Mouse (Mus musculus) olfactory bulb, adult 2 months (tissue): ENCODE data around the gene Adcy2. TPM values are rescaled to one million over a fixed set of nuclear protein-coding genes. Genes with fewer than 3 reads are reported as not detected.

ENCODE experiments used
- H3K27ac ChIP-seq: fragments of 200-500 bp; 2 replicates; pipeline ENCODE4 v1.5.1; 2012; ENCODE audit warnings: low read depth, low read length; ENCODE audit not compliant: insufficient read depth
- H3K4me1 ChIP-seq: fragments of 200-500 bp; 2 replicates; pipeline ENCODE4 v1.6.1; 2012; ENCODE audit warnings: low read length; ENCODE audit not compliant: control insufficient read depth, insufficient read depth
- H3K4me3 ChIP-seq: fragments of 200-500 bp; 2 replicates; pipeline ENCODE4 v1.5.1; 2012; ENCODE audit warnings: mild to moderate bottlenecking, low read depth, low read length, moderate library complexity; ENCODE audit not compliant: insufficient read depth
- CTCF ChIP-seq: fragments of 200-500 bp; IDR thresholded peaks from 2 replicates; pipeline ENCODE4 v1.5.1; 2012; ENCODE audit warnings: low read depth, mild to moderate bottlenecking, low read length, moderate library complexity; ENCODE audit not compliant: insufficient read depth
- POLR2A ChIP-seq: fragments of 200-500 bp; IDR thresholded peaks from 2 replicates; pipeline ENCODE4 v1.6.1; 2012; ENCODE audit warnings: mild to moderate bottlenecking, low read depth, low read length, moderate library complexity; ENCODE audit not compliant: insufficient read depth
- WGBS: fragments of 180-500 bp; shearing (Covaris S2); methylation state at CpG from one replicate; pipeline ENCODE4 v1.1.7; 2018; 5-methylcytosine and 5-hydroxymethylcytosine counted together
- polyA plus RNA-seq: library from polyadenylated mRNA; stranded (reverse); fragments of >200 nt; gene quantifications from 2 replicates; pipeline ENCODE4 v1.2.4, GENCODE M21; 2012; ENCODE audit warnings: low replicate concordance; ENCODE audit not compliant: missing spikeins, insufficient read depth, insufficient read length

The Adcy2 gene
- polyA plus RNA-seq, 1 experiment, result not detected

GRCm38 (mm10) chr13:68928469-68928868 is 70.9 kb downstream of the Adcy2 start:
- TF ChIP-seq POLR2A, result no peak
- no peak for TF ChIP-seq CTCF
- Histone ChIP-seq H3K27ac (no peak overlapping the region), H3K4me1 (peaks cover 13% of the 10 kb centered on the region; the same call in 1 of the 2 replicates), H3K4me3 (no peak overlapping the region)
- 78% methylated on average over 6 of the region's 6 CpGs for WGBS

GRCm38 (mm10) chr13:68913666-68914288 is 85.6 kb downstream of the Adcy2 start:
- Histone ChIP-seq H3K4me1 (no peaks in the 10 kb centered on the region; the same call in 1 of the 2 replicates), H3K4me3 (no peak overlapping the region), H3K27ac (no peak overlapping the region)
- WGBS, result 61% methylated on average over 11 of the region's 11 CpGs
- TF ChIP-seq CTCF (no peak), POLR2A (no peak)

GRCm38 (mm10) chr13:68906667-68907066 is 92.7 kb downstream of the Adcy2 start:
- no peak for TF ChIP-seq CTCF
- TF ChIP-seq POLR2A, result no peak
- WGBS, result 82% methylated on average over 1 of the region's 1 CpGs
- Histone ChIP-seq H3K27ac (no peak overlapping the region), H3K4me3 (no peak overlapping the region), H3K4me1 (no peaks in the 10 kb centered on the region)

- no peak overlapping the region for H3K4me3 ChIP-seq
- TF ChIP-seq CTCF (no peak), POLR2A (no peak)
- 95% methylated on average over 1 of the region's 1 CpGs for WGBS
- H3K4me1 ChIP-seq, result no peaks in the 10 kb centered on the region
- no peak overlapping the region for H3K27ac ChIP-seq
Observed at GRCm38 (mm10) chr13:68902708-68903107, 96.6 kb downstream of the Adcy2 start.

GRCm38 (mm10) chr13:68889929-68890593 is 109.3 kb downstream of the Adcy2 start:
- H3K27ac ChIP-seq, result no peak overlapping the region
- WGBS, result 66% methylated on average over 9 of the region's 9 CpGs
- H3K4me1 ChIP-seq, result peaks cover 4% of the 10 kb centered on the region
- no peak for TF ChIP-seq CTCF
- H3K4me3 ChIP-seq, result no peak overlapping the region

GRCm38 (mm10) chr13:68868776-68869175 is 130.6 kb downstream of the Adcy2 start:
- TF ChIP-seq POLR2A, result no peak
- TF ChIP-seq CTCF, result no peak
- no peak overlapping the region for H3K27ac ChIP-seq
- WGBS, result 90% methylated on average over 6 of the region's 6 CpGs
- no peaks in the 10 kb centered on the region for H3K4me1 ChIP-seq
- no peak overlapping the region for H3K4me3 ChIP-seq

- TF ChIP-seq CTCF (no peak), POLR2A (no peak)
- WGBS, result 47% methylated on average over 1 of the region's 1 CpGs
- Histone ChIP-seq H3K4me3 (no peak overlapping the region), H3K27ac (no peak overlapping the region), H3K4me1 (no peaks in the 10 kb centered on the region)
Observed at GRCm38 (mm10) chr13:68867940-68868655, 131.2 kb downstream of the Adcy2 start.

- 14% methylated on average over 4 of the region's 4 CpGs for WGBS
Observed at GRCm38 (mm10) chr13:68860036-68860435, 139.3 kb downstream of the Adcy2 start.

GRCm38 (mm10) chr13:68848265-68848664 is 151.1 kb downstream of the Adcy2 start:
- no peak overlapping the region for H3K4me3 ChIP-seq
- 0 out of 2 replicates have a peak, but pooled peaks cover 3% of the 10 kb centered on the region for H3K4me1 ChIP-seq
- 37% methylated on average over 3 of the region's 3 CpGs for whole genome bisulfite sequencing
- H3K27ac ChIP-seq, result no peak overlapping the region
- TF ChIP-seq POLR2A (no peak), CTCF (no peak)

More at GRCm38 (mm10) chr13:68860036-68860435, 139.3 kb downstream of the Adcy2 start:
- Histone ChIP-seq H3K27ac (peak overlapping the region; percentile 68), H3K4me3 (no peak overlapping the region), H3K4me1 (peaks cover 10% of the 10 kb centered on the region)
- TF ChIP-seq POLR2A (no peak), CTCF (no peak)
